Mouse (Mus musculus): ENCODE results near the gene Slc39a3. TPM values are rescaled to one million over a fixed set of nuclear protein-coding genes. Genes with fewer than 3 reads are reported as not detected.

The Slc39a3 gene
- 21.8 TPM for polyA plus RNA-seq (2012; fragmentation: generic; extraction: Trizol)

DNA sequence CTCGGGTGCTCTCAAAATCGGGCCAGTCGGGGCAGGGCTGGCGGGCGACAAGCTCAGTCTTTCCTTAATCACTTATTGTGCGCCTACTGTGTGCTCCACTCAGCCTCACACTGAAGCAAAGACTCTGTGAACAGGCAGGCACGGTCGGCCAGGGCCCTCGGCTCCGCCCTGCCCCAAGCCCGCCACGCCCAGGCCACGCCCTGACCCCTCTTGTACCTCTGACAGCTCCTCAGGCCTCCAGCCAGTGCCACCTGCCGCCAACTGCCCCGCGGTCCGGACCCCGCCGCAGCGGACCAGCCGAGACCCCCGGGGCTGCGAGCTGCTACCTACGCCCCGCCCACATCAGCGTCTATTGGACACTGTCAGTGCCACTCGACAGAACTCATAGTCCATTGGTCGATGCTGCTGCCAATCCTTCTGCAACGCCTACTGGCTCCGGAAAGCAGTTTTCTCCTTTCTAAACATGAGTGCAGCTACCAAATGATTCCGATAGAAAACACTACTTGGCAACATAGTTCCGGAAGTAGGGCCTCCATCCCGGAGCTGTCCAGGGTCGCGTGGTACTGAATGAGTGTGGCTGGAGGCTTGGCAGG, at the start of gene Slc39a3:
TSS of gene Slc39a3 (minus strand) at position 439 of the 593 bp plus-strand sequence.
- no peaks in the 10 kb centered on the region for H3K27me3 ChIP-seq (ENCODE audit: control insufficient read depth, insufficient read depth, insufficient read length)
- TF ChIP-seq REST (IDR thresholded peaks at IDR 0.05; ENCODE audit: insufficient read depth, insufficient read length) (peak; percentile 93), MYOG (IDR thresholded peaks at IDR 0.05; ENCODE audit: control insufficient read depth in 1 of 3, insufficient read depth in 1 of 3, insufficient read length in 2 of 3, low read depth in 2 of 3) (peak in 2 of 3 experiments; percentile 74 to 75), TCF3 (IDR thresholded peaks at IDR 0.05; ENCODE audit: insufficient read length, low read depth) (peak; percentile 63), POLR2AphosphoS2 (IDR thresholded peaks at IDR 0.05; ENCODE audit: insufficient read length, low read depth) (no peak), MYOD1 (IDR thresholded peaks at IDR 0.05; ENCODE audit: control insufficient read depth in 1 of 3, insufficient read length in 2 of 3, low read depth in 2 of 3) (peak in 2 of 3 experiments; percentile 72 to 83), POLR2A (IDR thresholded peaks at IDR 0.05; ENCODE audit: insufficient read length, low read depth) (peak; percentile 68), SRF (IDR thresholded peaks at IDR 0.05; ENCODE audit: control insufficient read depth, insufficient read length, low read depth) (no peak), TCF12 (IDR thresholded peaks at IDR 0.05; ENCODE audit: insufficient read depth, poor library complexity, severe bottlenecking) (no peak), MAX (IDR thresholded peaks at IDR 0.05; ENCODE audit: low read depth) (no peak)
- H3K4me3 ChIP-seq, result peak within 1 kb of the TSS; percentile 35
- peak within 1 kb of the TSS; percentile 68 for H3K4me2 ChIP-seq (ENCODE audit: low read depth)
- H3ac ChIP-seq (ENCODE audit: control insufficient read depth, insufficient read length), result peak within 1 kb of the TSS; percentile 2
- H3K79me2 ChIP-seq (ENCODE audit: control insufficient read depth, insufficient read depth), result no peaks in the 10 kb centered on the region
- no peaks in the 10 kb centered on the region for H3K36me3 ChIP-seq (ENCODE audit: control insufficient read depth, insufficient read depth)

DNA sequence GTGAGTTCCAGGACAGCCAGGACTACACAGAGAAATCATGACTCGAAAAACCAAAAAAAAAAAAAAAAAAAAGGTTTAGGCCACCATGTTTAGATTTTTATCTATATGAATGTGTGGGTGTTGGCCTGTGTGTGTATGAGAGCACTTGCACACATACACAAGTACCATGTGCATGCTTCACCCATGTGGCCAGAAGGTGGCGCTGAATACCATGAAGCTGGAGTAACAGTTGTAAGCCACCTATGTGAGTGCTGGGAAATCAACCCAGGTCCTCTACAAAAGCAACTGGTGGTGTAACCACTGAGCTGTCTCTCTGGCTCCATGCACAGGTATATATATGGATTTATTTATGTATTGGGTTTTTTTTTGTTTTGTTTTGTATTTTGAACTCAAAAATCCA, 49.8 kb upstream of the Slc39a3 start:
- Histone ChIP-seq H3K4me2 (ENCODE audit: low read depth) (no peak overlapping the region), H3ac (ENCODE audit: control insufficient read depth, insufficient read length) (no peak overlapping the region), H3K27me3 (ENCODE audit: control insufficient read depth, insufficient read depth, insufficient read length) (no peaks in the 10 kb centered on the region), H3K4me3 (no peak overlapping the region), H3K36me3 (ENCODE audit: control insufficient read depth, insufficient read depth) (peaks cover 1% of the 10 kb centered on the region), H3K79me2 (ENCODE audit: control insufficient read depth, insufficient read depth) (no peaks in the 10 kb centered on the region)
- no peak for TF ChIP-seq POLR2A (IDR thresholded peaks at IDR 0.05; ENCODE audit: insufficient read length, low read depth)
- no peak for TF ChIP-seq MAX (IDR thresholded peaks at IDR 0.05; ENCODE audit: low read depth)
- no peak for TF ChIP-seq SRF (IDR thresholded peaks at IDR 0.05; ENCODE audit: control insufficient read depth, insufficient read length, low read depth)
- TF ChIP-seq MYOD1 (IDR thresholded peaks at IDR 0.05; ENCODE audit: control insufficient read depth in 1 of 3, insufficient read length in 2 of 3, low read depth in 2 of 3), result no peak
- no peak for TF ChIP-seq REST (IDR thresholded peaks at IDR 0.05; ENCODE audit: insufficient read depth, insufficient read length)
- TF ChIP-seq POLR2AphosphoS2 (IDR thresholded peaks at IDR 0.05; ENCODE audit: insufficient read length, low read depth), result no peak
- TF ChIP-seq TCF3 (IDR thresholded peaks at IDR 0.05; ENCODE audit: insufficient read length, low read depth), result no peak
- no peak for TF ChIP-seq MYOG (IDR thresholded peaks at IDR 0.05; ENCODE audit: control insufficient read depth in 1 of 3, insufficient read depth in 1 of 3, insufficient read length in 2 of 3, low read depth in 2 of 3)
- TF ChIP-seq E2F4 (IDR thresholded peaks at IDR 0.05; ENCODE audit: insufficient read depth), result no peak
- no peak for TF ChIP-seq CEBPB (IDR thresholded peaks at IDR 0.05; ENCODE audit: insufficient read depth, poor library complexity, severe bottlenecking)
- TF ChIP-seq TCF12 (IDR thresholded peaks at IDR 0.05; ENCODE audit: insufficient read depth, poor library complexity, severe bottlenecking), result no peak
- no peak for TF ChIP-seq USF1 (IDR thresholded peaks at IDR 0.05; ENCODE audit: low read depth)

DNA sequence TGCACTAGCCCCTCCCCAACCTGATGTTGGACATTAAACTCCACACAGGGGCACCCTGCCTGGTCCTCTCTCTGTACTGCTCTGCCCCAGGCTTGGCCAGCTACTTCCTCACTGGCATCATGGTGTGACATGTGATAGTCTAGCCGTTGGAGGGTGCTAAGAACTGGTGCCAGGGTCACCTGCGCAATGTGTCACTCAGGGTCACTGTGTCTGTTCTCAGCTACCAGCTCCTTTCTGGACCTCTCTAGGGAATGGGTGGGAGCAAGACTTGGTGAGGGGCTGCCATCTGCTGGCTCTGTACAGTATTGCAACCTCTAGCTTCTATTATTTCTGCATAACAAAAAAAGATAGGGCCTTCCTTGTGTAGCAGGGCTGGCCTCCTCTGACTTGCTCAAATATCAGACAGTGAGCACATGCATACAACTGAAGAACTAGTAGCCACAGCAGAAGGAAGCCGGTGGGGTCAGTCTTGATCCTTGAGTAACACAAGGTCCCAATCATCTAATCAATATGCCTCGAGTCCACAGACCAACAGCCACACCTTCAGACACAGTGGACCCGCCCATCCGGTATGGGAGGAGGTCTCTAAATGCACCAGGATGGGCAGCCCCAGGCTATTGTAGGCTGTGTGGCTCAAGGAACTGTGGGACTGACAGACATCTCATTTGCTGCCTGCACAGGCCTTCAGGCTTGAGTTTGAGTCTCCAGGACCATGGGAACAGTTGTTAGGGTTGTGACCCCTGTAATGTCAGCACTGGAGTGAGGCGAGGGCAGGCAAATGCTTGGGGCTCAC, 45.1 kb upstream of the Slc39a3 start:
- Histone ChIP-seq H3K36me3 (ENCODE audit: control insufficient read depth, insufficient read depth) (peaks cover 4% of the 10 kb centered on the region), H3K27me3 (ENCODE audit: control insufficient read depth, insufficient read depth, insufficient read length) (no peaks in the 10 kb centered on the region), H3K4me2 (ENCODE audit: low read depth) (no peak overlapping the region), H3K79me2 (ENCODE audit: control insufficient read depth, insufficient read depth) (no peaks in the 10 kb centered on the region), H3ac (ENCODE audit: control insufficient read depth, insufficient read length) (no peak overlapping the region), H3K4me3 (no peak overlapping the region)
- TF ChIP-seq POLR2A (IDR thresholded peaks at IDR 0.05; ENCODE audit: insufficient read length, low read depth), result no peak
- TF ChIP-seq USF1 (IDR thresholded peaks at IDR 0.05; ENCODE audit: low read depth), result no peak
- TF ChIP-seq POLR2AphosphoS2 (IDR thresholded peaks at IDR 0.05; ENCODE audit: insufficient read length, low read depth), result no peak
- TF ChIP-seq MYOD1 (IDR thresholded peaks at IDR 0.05; ENCODE audit: control insufficient read depth in 1 of 3, insufficient read length in 2 of 3, low read depth in 2 of 3), result no peak
- TF ChIP-seq SRF (IDR thresholded peaks at IDR 0.05; ENCODE audit: control insufficient read depth, insufficient read length, low read depth), result no peak
- TF ChIP-seq MAX (IDR thresholded peaks at IDR 0.05; ENCODE audit: low read depth), result no peak
- no peak for TF ChIP-seq CEBPB (IDR thresholded peaks at IDR 0.05; ENCODE audit: insufficient read depth, poor library complexity, severe bottlenecking)

DNA sequence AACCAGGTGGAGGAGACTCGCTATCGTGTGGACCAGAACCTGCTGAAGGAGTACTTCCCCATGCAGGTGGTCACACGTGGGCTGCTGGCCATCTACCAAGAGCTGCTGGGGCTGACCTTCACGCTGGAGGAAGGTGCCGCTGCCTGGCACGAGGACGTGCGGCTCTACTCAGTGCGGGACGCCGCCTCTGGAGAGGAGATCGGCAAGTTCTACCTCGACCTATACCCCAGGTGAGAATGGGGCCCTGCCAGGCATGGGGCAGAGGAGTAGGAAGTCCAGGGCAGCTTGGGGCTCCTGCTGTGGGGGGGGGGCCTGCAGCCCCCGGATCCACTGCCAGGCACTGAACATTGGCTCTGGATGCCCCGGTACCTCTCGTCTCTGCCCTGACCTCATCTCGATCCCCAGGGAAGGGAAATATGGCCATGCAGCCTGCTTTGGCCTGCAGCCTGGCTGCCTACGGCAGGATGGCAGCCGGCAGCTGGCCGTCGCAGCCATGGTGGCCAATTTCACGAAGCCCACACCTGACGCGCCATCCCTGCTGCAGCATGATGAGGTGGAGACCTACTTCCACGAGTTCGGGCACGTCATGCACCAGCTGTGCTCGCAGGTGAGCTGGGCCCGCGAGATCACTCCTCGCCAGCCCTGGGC, 42.9 kb upstream of the Slc39a3 start:
- no peak overlapping the region for H3K4me3 ChIP-seq
- no peaks in the 10 kb centered on the region for H3K27me3 ChIP-seq (ENCODE audit: control insufficient read depth, insufficient read depth, insufficient read length)
- H3K4me2 ChIP-seq (ENCODE audit: low read depth), result no peak overlapping the region
- H3K79me2 ChIP-seq (ENCODE audit: control insufficient read depth, insufficient read depth), result no peaks in the 10 kb centered on the region
- H3ac ChIP-seq (ENCODE audit: control insufficient read depth, insufficient read length), result no peak overlapping the region
- TF ChIP-seq USF1 (IDR thresholded peaks at IDR 0.05; ENCODE audit: low read depth) (no peak), MYOD1 (IDR thresholded peaks at IDR 0.05; ENCODE audit: control insufficient read depth in 1 of 3, insufficient read length in 2 of 3, low read depth in 2 of 3) (no peak), TCF12 (IDR thresholded peaks at IDR 0.05; ENCODE audit: insufficient read depth, poor library complexity, severe bottlenecking) (no peak), MAX (IDR thresholded peaks at IDR 0.05; ENCODE audit: low read depth) (no peak), POLR2AphosphoS2 (IDR thresholded peaks at IDR 0.05; ENCODE audit: insufficient read length, low read depth) (no peak), E2F4 (IDR thresholded peaks at IDR 0.05; ENCODE audit: insufficient read depth) (no peak), POLR2A (IDR thresholded peaks at IDR 0.05; ENCODE audit: insufficient read length, low read depth) (no peak), REST (IDR thresholded peaks at IDR 0.05; ENCODE audit: insufficient read depth, insufficient read length) (no peak), SRF (IDR thresholded peaks at IDR 0.05; ENCODE audit: control insufficient read depth, insufficient read length, low read depth) (no peak), MYOG (IDR thresholded peaks at IDR 0.05; ENCODE audit: control insufficient read depth in 1 of 3, insufficient read depth in 1 of 3, insufficient read length in 2 of 3, low read depth in 2 of 3) (no peak), CEBPB (IDR thresholded peaks at IDR 0.05; ENCODE audit: insufficient read depth, poor library complexity, severe bottlenecking) (no peak), TCF3 (IDR thresholded peaks at IDR 0.05; ENCODE audit: insufficient read length, low read depth) (no peak)
- H3K36me3 ChIP-seq (ENCODE audit: control insufficient read depth, insufficient read depth), result peaks cover 4% of the 10 kb centered on the region

All from myocyte (in vitro differentiated cells).